Comparison of ENCODE assay signal across 13 mouse cellular contexts in genomic region chr2:28412936-28413335, GRCm38 (mm10). TPM values are rescaled to one million over a fixed set of nuclear protein-coding genes. Genes with fewer than 3 reads are reported as not detected.
DNase-seq lines count a peak whose midpoint lies in the region; ATAC-seq and TF ChIP-seq lines count a peak whose summit lies in the region.
"Had no signal": no experiment of that assay in that cellular context is flagged by ENCODE, and none has a peak within 500 bp of the region (broad histone marks: within the 10 kb centered on the region; RNA-seq: fewer than 3 reads in every experiment).

No protein-coding gene starts in this region.

- H3K4me1 ChIP-seq in midbrain, postnatal 0 days (ENCODE audit: insufficient read depth, low read length), result peaks cover 17% of the 10 kb centered on the region
- H3K4me1 ChIP-seq in midbrain, embryonic 15.5 days, result peaks cover 23% of the 10 kb centered on the region

- H3K36me3 ChIP-seq in midbrain, postnatal 0 days (ENCODE audit: insufficient read depth, low read length), result no peaks in the 10 kb centered on the region
- no peaks in the 10 kb centered on the region for H3K36me3 ChIP-seq in midbrain, embryonic 15.5 days (replicated peaks)
- H3K36me3 ChIP-seq: forebrain, embryonic 12.5 days; heart, embryonic 15.5 days had no signal

- TF ChIP-seq CTCF in midbrain, postnatal 0 days (IDR thresholded peaks at IDR 0.05), result no peak

- H3K9ac ChIP-seq in midbrain, postnatal 0 days (replicated peaks; ENCODE audit: low read length, poor library complexity, severe bottlenecking), result no peak overlapping the region
- no peak overlapping the region for H3K9ac ChIP-seq in midbrain, embryonic 15.5 days
- H3K9ac ChIP-seq: forebrain, embryonic 12.5 days; heart, embryonic 15.5 days had no signal

- 71% methylated on average over 6 of the region's 6 CpGs for WGBS in midbrain, postnatal 0 days
- WGBS in midbrain, embryonic 15.5 days, result 83% methylated on average over 6 of the region's 6 CpGs

- H3K9me3 ChIP-seq in midbrain, postnatal 0 days (ENCODE audit: low read length), result no peaks in the 10 kb centered on the region
- H3K9me3 ChIP-seq in midbrain, embryonic 15.5 days, result no peaks in the 10 kb centered on the region
- H3K9me3 ChIP-seq: forebrain, embryonic 12.5 days; heart, embryonic 15.5 days had no signal

- no peak for ATAC-seq in midbrain, postnatal 0 days (ENCODE audit: low FRiP score)
- no peak for ATAC-seq in midbrain, embryonic 15.5 days (replicated peaks)
- ATAC-seq: intestine, postnatal 0 days had no signal

- H3K27me3 ChIP-seq in midbrain, postnatal 0 days (ENCODE audit: insufficient read depth, low read length), result no peaks in the 10 kb centered on the region; the same call in 1 of the 2 replicates
- no peaks in the 10 kb centered on the region for H3K27me3 ChIP-seq in midbrain, embryonic 15.5 days (replicated peaks)

- H3K27ac ChIP-seq in midbrain, postnatal 0 days (ENCODE audit: low read depth, low read length), result no peak overlapping the region
- H3K27ac ChIP-seq in midbrain, embryonic 15.5 days, result no peak overlapping the region
- H3K27ac ChIP-seq: forebrain, embryonic 12.5 days; heart, embryonic 15.5 days; macrophage had no signal

- no peak overlapping the region for H3K4me3 ChIP-seq in midbrain, postnatal 0 days (ENCODE audit: low read depth, low read length)
- no peak overlapping the region for H3K4me3 ChIP-seq in midbrain, embryonic 15.5 days
- H3K4me3 ChIP-seq: forebrain, embryonic 12.5 days; heart, embryonic 15.5 days had no signal

- DNase-seq in midbrain, postnatal 0 days (ENCODE audit: low spot score), result peak; percentile 45
- DNase-seq in frontal cortex, postnatal 25 days (ENCODE audit: low spot score in 2 of 2), result peak; percentile 57 to 75
- peak; percentile 83 to 95 for DNase-seq in left cerebral cortex, adult 9 months (ENCODE audit: low spot score in 2 of 2)
- DNase-seq in testis, postnatal 10 days (ENCODE audit: low spot score), result no peak
- DNase-seq in adrenal gland, postnatal 14 days, result no peak
- no peak for DNase-seq in heart, adult 11 months
- no peak for DNase-seq in lung, postnatal 25 days (ENCODE audit: low spot score)

- H3K4me2 ChIP-seq in midbrain, postnatal 0 days (ENCODE audit: low read depth, low read length, poor library complexity, severe bottlenecking), result no peak overlapping the region
- no peak overlapping the region for H3K4me2 ChIP-seq in midbrain, embryonic 15.5 days
- H3K4me2 ChIP-seq: forebrain, embryonic 12.5 days; heart, embryonic 15.5 days had no signal

RNA-seq across cellular contexts. Expression of gene Ppp1r26, which starts 33.7 kb away (rescaled TPM):
- total RNA-seq in midbrain, postnatal 0 days (2014; rRNA removed), result 54.5 and 84.3 TPM in 2 replicates
- polyA plus RNA-seq in midbrain, postnatal 0 days (2015; fragmentation: Nextera tagmentation; extraction: Ambion mirVana), result 14.2 and 17.5 TPM in 2 replicates
- 20.2 and 20.3 TPM in 2 replicates for polyA plus RNA-seq in midbrain, embryonic 15.5 days (2015; fragmentation: Nextera tagmentation; extraction: Ambion mirVana)
- total RNA-seq in adrenal gland, postnatal 14 days (2021), result 5.4 and 5.9 TPM in 2 replicates

RNA-seq across cellular contexts. Expression of gene 1700007K13Rik, which starts 53.2 kb away (rescaled TPM):
- total RNA-seq in midbrain, postnatal 0 days (2014; rRNA removed), result 3.4 and 6.2 TPM in 2 replicates
- 5.4 and 5.8 TPM in 2 replicates for polyA plus RNA-seq in midbrain, postnatal 0 days (2015; fragmentation: Nextera tagmentation; extraction: Ambion mirVana)
- polyA plus RNA-seq in midbrain, embryonic 15.5 days (2015; fragmentation: Nextera tagmentation; extraction: Ambion mirVana), result 2.4 and 2.9 TPM in 2 replicates
- 0.93 TPM in 1 of 2 replicates, not detected in the other for total RNA-seq in adrenal gland, postnatal 14 days (2021)
- polyA plus RNA-seq: intestine, postnatal 0 days; liver, adult 2 months; macrophage had no signal

RNA-seq across cellular contexts. Expression of gene Mrps2, which starts 54.9 kb away (rescaled TPM):
- 27.7 and 28.2 TPM in 2 replicates for total RNA-seq in midbrain, postnatal 0 days (2014; rRNA removed)
- 38.3 and 42.3 TPM in 2 replicates for polyA plus RNA-seq in midbrain, postnatal 0 days (2015; fragmentation: Nextera tagmentation; extraction: Ambion mirVana)
- 49.7 and 51.4 TPM in 2 replicates for polyA plus RNA-seq in midbrain, embryonic 15.5 days (2015; fragmentation: Nextera tagmentation; extraction: Ambion mirVana)
- total RNA-seq in adrenal gland, postnatal 14 days (2021), result 70.8 and 73.7 TPM in 2 replicates

Comparison
In these comparisons a context has a peak if more than half of its experiments do, and no peak if none do; other contexts are left out.
1. DNase-seq: peak in midbrain, postnatal 0 days (single experiment), frontal cortex, postnatal 25 days (2 of 2) and left cerebral cortex, adult 9 months (2 of 2); none in testis, postnatal 10 days (single experiment), adrenal gland, postnatal 14 days (single experiment), heart, adult 11 months (single experiment) and lung, postnatal 25 days (single experiment).